Mouse (Mus musculus) kidney, embryonic 15.5 days (tissue): ENCODE data around the gene Mrvi1. TPM values are rescaled to one million over a fixed set of nuclear protein-coding genes. Genes with fewer than 3 reads are reported as not detected.
A peak's percentile ranks its signal among the peaks of the same experiment; 100 is the strongest.
"Not testable (repeated sequence)": the region's sequence is repeated elsewhere in the genome, so short reads cannot be mapped to it uniquely, and the experiment has no call there.

Source experiments
- ATAC-seq: fragments of 200-750 bp; cut with Nextera tagmentation; replicated peaks from 2 replicates; pipeline ENCODE4 v1.8.0; 2017; ENCODE audit warnings: moderate TSS enrichment; ENCODE audit not compliant: low FRiP score
- H3K27ac ChIP-seq: fragments of 300-500 bp; sonication (generic); 2 replicates; pipeline ENCODE4 v1.5.1; 2015; ENCODE audit warnings: mild to moderate bottlenecking, inconsistent platforms
- H3K27me3 ChIP-seq: fragments of 300-500 bp; sonication (generic); 2 replicates; pipeline ENCODE4 v1.6.1; 2015; ENCODE audit warnings: inconsistent platforms
- H3K36me3 ChIP-seq: fragments of 300-500 bp; sonication (generic); 2 replicates; pipeline ENCODE4 v1.6.1; 2015; ENCODE audit warnings: inconsistent platforms
- H3K4me1 ChIP-seq: fragments of 300-500 bp; sonication (generic); 2 replicates; pipeline ENCODE4 v1.6.1; 2015; ENCODE audit warnings: inconsistent platforms
- H3K4me2 ChIP-seq: fragments of 300-500 bp; sonication (generic); 2 replicates; pipeline ENCODE4 v1.6.1; 2015; ENCODE audit warnings: moderate library complexity, mild to moderate bottlenecking, inconsistent platforms
- H3K4me3 ChIP-seq: fragments of 300-500 bp; sonication (generic); replicated peaks from 2 replicates; pipeline ENCODE4 v1.5.1; 2015; ENCODE audit warnings: mild to moderate bottlenecking, inconsistent platforms
- H3K9ac ChIP-seq: fragments of 300-500 bp; sonication (generic); 2 replicates; pipeline ENCODE4 v1.6.1; 2015; ENCODE audit warnings: mild to moderate bottlenecking, inconsistent platforms
- H3K9me3 ChIP-seq: fragments of 300-500 bp; sonication (generic); replicated peaks from 2 replicates; pipeline ENCODE4 v1.6.1; 2016; ENCODE audit warnings: inconsistent platforms
- WGBS: fragments of 180-500 bp; shearing (Covaris S2); methylation state at CpG from one replicate; pipeline ENCODE4 v1.1.7; 2015; ENCODE audit warnings: mixed read lengths; 5-methylcytosine and 5-hydroxymethylcytosine counted together
- polyA plus RNA-seq: library from polyadenylated mRNA; unstranded; fragments of >200 nt; fragmentation: Nextera tagmentation; extraction: Ambion mirVana; gene quantifications from 2 replicates; pipeline ENCODE4 v1.2.1, GENCODE M21; 2015

Gene Mrvi1
- polyA plus RNA-seq, 1 experiment from 2014 or later, result 15.8 TPM

GRCm38 (mm10) chr7:110895772-110896171 is 86.5 kb downstream of the Mrvi1 start:
- H3K9me3 ChIP-seq, H3K27ac ChIP-seq, H3K4me3 ChIP-seq, ATAC-seq, H3K9ac ChIP-seq, H3K4me2 ChIP-seq, H3K4me1 ChIP-seq, H3K27me3 ChIP-seq: not testable (repeated sequence)
- 69% methylated on average over 10 of the region's 10 CpGs for WGBS
- peaks cover 14% of the 10 kb centered on the region; the same call in 1 of the 2 replicates for H3K36me3 ChIP-seq

- Histone ChIP-seq H3K9ac (no peak overlapping the region), H3K9me3 (no peaks in the 10 kb centered on the region), H3K27ac (no peak overlapping the region), H3K4me3 (no peak overlapping the region), H3K36me3 (peaks cover 12% of the 10 kb centered on the region; the same call in 1 of the 2 replicates), H3K4me2 (no peak overlapping the region), H3K27me3 (no peaks in the 10 kb centered on the region), H3K4me1 (peaks cover 2% of the 10 kb centered on the region; the same call in 1 of the 2 replicates)
- WGBS, result 81% methylated on average over 9 of the region's 9 CpGs
- ATAC-seq, result no peak
These were observed 87.6 kb downstream of the Mrvi1 start for GRCm38 (mm10) chr7:110894673-110895072.

GRCm38 (mm10) chr7:110893943-110894610 is 88.2 kb downstream of the Mrvi1 start:
- H3K27me3 ChIP-seq, result no peaks in the 10 kb centered on the region
- H3K4me1 ChIP-seq, result peaks cover 2% of the 10 kb centered on the region; the same call in 1 of the 2 replicates
- H3K9me3 ChIP-seq, result no peaks in the 10 kb centered on the region
- H3K4me2 ChIP-seq, result no peak overlapping the region
- H3K4me3 ChIP-seq, result no peak overlapping the region
- H3K9ac ChIP-seq, result no peak overlapping the region
- peaks cover 7% of the 10 kb centered on the region; the same call in 1 of the 2 replicates for H3K36me3 ChIP-seq
- no peak for ATAC-seq
- 63% methylated on average over 10 of the region's 10 CpGs for WGBS
- H3K27ac ChIP-seq, result no peak overlapping the region

- no peak overlapping the region for H3K9ac ChIP-seq
- no peak overlapping the region for H3K4me3 ChIP-seq
- ATAC-seq, result no peak
- H3K27ac ChIP-seq, result no peak overlapping the region
- H3K4me2 ChIP-seq, result no peak overlapping the region
- no peaks in the 10 kb centered on the region for H3K27me3 ChIP-seq
- no peaks in the 10 kb centered on the region for H3K9me3 ChIP-seq
- H3K36me3 ChIP-seq, result peaks cover 5% of the 10 kb centered on the region; the same call in 1 of the 2 replicates
- H3K4me1 ChIP-seq, result peaks cover 2% of the 10 kb centered on the region; the same call in 1 of the 2 replicates
- 66% methylated on average over 9 of the region's 9 CpGs for WGBS
These were observed 90.7 kb downstream of the Mrvi1 start for GRCm38 (mm10) chr7:110891501-110891986.

GRCm38 (mm10) chr7:110881746-110882333 is 100.4 kb downstream of the Mrvi1 start:
- H3K27ac ChIP-seq, result no peak overlapping the region
- no peak for ATAC-seq

GRCm38 (mm10) chr7:110878028-110878427 is 104.2 kb downstream of the Mrvi1 start:
- Histone ChIP-seq H3K27me3 (no peaks in the 10 kb centered on the region), H3K9ac (no peak overlapping the region), H3K4me1 (no peaks in the 10 kb centered on the region), H3K9me3 (no peaks in the 10 kb centered on the region), H3K36me3 (peaks cover 22% of the 10 kb centered on the region; the same call in 1 of the 2 replicates), H3K27ac (peak overlapping the region; percentile 59; the same call in 1 of the 2 replicates), H3K4me3 (no peak overlapping the region), H3K4me2 (no peak overlapping the region)
- 84% methylated on average over 4 of the region's 4 CpGs for WGBS
- no peak for ATAC-seq

More at GRCm38 (mm10) chr7:110881746-110882333, 100.4 kb downstream of the Mrvi1 start:
- no peaks in the 10 kb centered on the region for H3K4me1 ChIP-seq
- no peaks in the 10 kb centered on the region for H3K9me3 ChIP-seq
- H3K4me3 ChIP-seq, result no peak overlapping the region
- no peaks in the 10 kb centered on the region for H3K27me3 ChIP-seq
- H3K9ac ChIP-seq, result no peak overlapping the region
- H3K4me2 ChIP-seq, result no peak overlapping the region
- H3K36me3 ChIP-seq, result 0 out of 2 replicates have a peak, but pooled peaks cover 6% of the 10 kb centered on the region
- 64% methylated on average over 2 of the region's 2 CpGs for WGBS

- no peaks in the 10 kb centered on the region for H3K9me3 ChIP-seq
- no peak overlapping the region for H3K9ac ChIP-seq
- H3K27ac ChIP-seq, result peak overlapping the region; percentile 59
- no peaks in the 10 kb centered on the region for H3K4me1 ChIP-seq
- no peak overlapping the region for H3K4me3 ChIP-seq
- no peaks in the 10 kb centered on the region for H3K27me3 ChIP-seq
- WGBS, result 61% methylated on average over 4 of the region's 4 CpGs
- no peak; the same call in 1 of the 2 replicates for ATAC-seq
- H3K36me3 ChIP-seq, result peaks cover 26% of the 10 kb centered on the region; the same call in 1 of the 2 replicates
- H3K4me2 ChIP-seq, result no peak overlapping the region
These were observed 105.3 kb downstream of the Mrvi1 start for GRCm38 (mm10) chr7:110876965-110877364.

- Histone ChIP-seq H3K9me3 (no peaks in the 10 kb centered on the region), H3K4me3 (no peak overlapping the region), H3K4me2 (no peak overlapping the region), H3K27ac (no peak overlapping the region), H3K36me3 (peaks cover 11% of the 10 kb centered on the region; the same call in 1 of the 2 replicates), H3K27me3 (no peaks in the 10 kb centered on the region), H3K9ac (no peak overlapping the region), H3K4me1 (peaks cover 8% of the 10 kb centered on the region)
- ATAC-seq, result no peak
- 78% methylated on average over 5 of the region's 5 CpGs for WGBS
These were observed 113.5 kb downstream of the Mrvi1 start for GRCm38 (mm10) chr7:110868807-110869206.

GRCm38 (mm10) chr7:110867116-110867515 is 115.1 kb downstream of the Mrvi1 start:
- Histone ChIP-seq H3K4me1 (peaks cover 15% of the 10 kb centered on the region), H3K9ac (no peak overlapping the region), H3K36me3 (peaks cover 7% of the 10 kb centered on the region; the same call in 1 of the 2 replicates), H3K4me3 (no peak overlapping the region), H3K9me3 (no peaks in the 10 kb centered on the region), H3K27ac (no peak overlapping the region), H3K4me2 (no peak overlapping the region), H3K27me3 (no peaks in the 10 kb centered on the region)
- ATAC-seq, result no peak
- WGBS, result 75% methylated on average over 6 of the region's 6 CpGs

- no peak overlapping the region for H3K9ac ChIP-seq
- peaks cover 15% of the 10 kb centered on the region for H3K4me1 ChIP-seq
- H3K9me3 ChIP-seq, result no peaks in the 10 kb centered on the region
- WGBS, result 95% methylated on average over 3 of the region's 3 CpGs
- H3K36me3 ChIP-seq, result peaks cover 7% of the 10 kb centered on the region; the same call in 1 of the 2 replicates
- no peak for ATAC-seq
- no peaks in the 10 kb centered on the region for H3K27me3 ChIP-seq
- no peak overlapping the region for H3K27ac ChIP-seq
- no peak overlapping the region for H3K4me3 ChIP-seq
- no peak overlapping the region for H3K4me2 ChIP-seq
These were observed 116.2 kb downstream of the Mrvi1 start for GRCm38 (mm10) chr7:110866021-110866420.

- Histone ChIP-seq H3K27me3 (no peaks in the 10 kb centered on the region), H3K36me3 (peaks cover 7% of the 10 kb centered on the region; the same call in 1 of the 2 replicates), H3K4me2 (no peak overlapping the region), H3K9me3 (no peaks in the 10 kb centered on the region), H3K9ac (no peak overlapping the region), H3K4me3 (no peak overlapping the region), H3K4me1 (peaks cover 15% of the 10 kb centered on the region), H3K27ac (no peak overlapping the region)
- 65% methylated on average over 6 of the region's 6 CpGs for WGBS
- no peak for ATAC-seq
These were observed 116.7 kb downstream of the Mrvi1 start for GRCm38 (mm10) chr7:110865570-110865969.

GRCm38 (mm10) chr7:110865038-110865437 is 117.2 kb downstream of the Mrvi1 start:
- Histone ChIP-seq H3K4me2 (no peak overlapping the region), H3K36me3 (peaks cover 3% of the 10 kb centered on the region; the same call in 1 of the 2 replicates), H3K27ac (0 out of 2 replicates have a peak overlapping the region, but pooled peaks have one; percentile 14), H3K4me1 (peaks cover 18% of the 10 kb centered on the region), H3K9ac (0 out of 2 replicates have a peak overlapping the region, but pooled peaks have one; percentile 12), H3K27me3 (no peaks in the 10 kb centered on the region), H3K9me3 (no peaks in the 10 kb centered on the region), H3K4me3 (no peak overlapping the region)
- WGBS, result 45% methylated on average over 10 of the region's 10 CpGs
- no peak for ATAC-seq
